Mouse (Mus musculus) spleen, postnatal 36 days (tissue): ENCODE measurements at regions not wholly inside any gene's neighbourhood (a gene's known extent, or its start where the extent isn't known, plus 50 kb on each side); places are given as distances from the start of the nearest gene placed in this dataset.

ENCODE experiments used
- DNase-seq, 2 experiments: peaks; one replicate each; pipeline ENCODE4 v3.0.0; 2022; ENCODE audit warnings: low spot score in 2 of 2, mixed read lengths in 1 of 2

DNA sequence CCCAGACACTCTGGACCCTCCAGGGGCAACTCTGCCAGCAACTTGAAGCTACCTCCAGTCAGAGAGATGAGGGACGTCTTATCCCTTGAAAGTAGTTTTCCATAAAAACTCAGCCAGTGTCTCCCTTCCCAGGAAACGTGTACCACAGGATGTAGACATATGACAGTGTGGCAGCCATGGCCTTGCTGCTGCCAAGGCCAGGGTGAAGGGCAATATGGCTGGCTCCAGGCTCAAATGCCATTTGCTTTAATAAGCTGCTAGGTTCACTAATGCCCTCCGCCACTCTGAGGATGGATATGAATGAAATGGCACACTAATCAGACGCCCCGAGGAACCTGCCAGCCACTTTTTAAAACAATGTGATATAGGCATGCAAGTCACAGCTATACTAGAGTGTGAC, 241.2 kb upstream of the Prox1 start:
- no peak for DNase-seq

DNA sequence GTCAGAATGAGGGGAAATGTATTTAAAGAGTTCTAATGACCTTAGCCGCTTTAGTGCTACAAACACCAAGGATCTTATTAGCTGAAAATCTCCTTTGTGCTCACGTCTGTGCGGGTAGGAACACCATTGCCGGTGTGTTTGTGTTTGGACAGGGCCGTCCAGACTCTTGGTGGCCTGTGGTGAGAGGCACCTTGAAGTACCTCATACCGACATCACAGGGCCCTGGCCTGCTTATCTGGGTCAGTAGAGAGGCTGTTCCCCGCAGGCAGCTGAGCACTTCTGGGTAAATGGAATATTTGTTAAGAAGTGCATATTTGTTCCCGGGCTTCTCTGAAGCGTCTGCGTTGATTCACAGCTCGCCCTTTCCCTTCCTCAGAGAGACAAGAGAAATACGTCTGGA, 232.8 kb upstream of the Prox1 start:
- DNase-seq, result no peak

DNA sequence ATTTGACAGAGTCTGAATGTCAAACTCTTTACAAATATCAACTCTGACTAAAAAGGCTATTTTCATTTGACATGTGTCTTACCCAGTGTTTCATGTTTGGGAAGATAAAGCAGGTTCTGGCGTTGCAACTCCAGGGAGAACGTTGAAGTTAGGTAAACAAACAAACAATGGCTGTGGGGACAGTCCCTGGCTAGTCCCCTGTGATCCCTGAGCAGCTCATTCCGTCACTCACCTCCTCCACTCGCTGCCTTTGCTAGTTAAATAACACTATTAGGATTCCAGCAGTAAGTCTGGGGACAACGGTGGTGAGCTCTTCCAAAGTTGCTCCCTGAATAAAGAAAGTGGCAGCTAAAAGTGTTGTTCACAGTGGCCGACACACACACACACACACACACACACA, 227.8 kb upstream of the Prox1 start:
- no peak for DNase-seq

DNA sequence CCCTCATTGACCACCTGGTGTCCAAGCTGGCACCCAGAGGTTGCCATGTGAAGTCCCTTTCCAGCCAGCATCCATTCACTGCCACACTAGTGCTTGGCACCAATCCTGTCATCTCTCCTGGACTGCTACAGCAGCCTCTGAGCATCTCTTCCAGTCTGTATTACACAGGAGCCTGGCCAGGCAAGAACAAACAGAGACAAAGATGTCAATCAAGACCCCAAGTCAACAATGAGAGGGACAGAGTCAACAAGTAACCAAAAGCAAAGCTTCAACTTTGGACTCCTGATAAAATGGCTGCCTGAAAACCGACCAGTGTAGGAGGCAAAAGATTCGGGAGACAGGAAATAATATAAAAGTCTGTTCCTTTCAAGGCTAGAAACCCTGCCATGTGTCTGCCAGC, 227.3 kb upstream of the Prox1 start:
- no peak for DNase-seq

DNA sequence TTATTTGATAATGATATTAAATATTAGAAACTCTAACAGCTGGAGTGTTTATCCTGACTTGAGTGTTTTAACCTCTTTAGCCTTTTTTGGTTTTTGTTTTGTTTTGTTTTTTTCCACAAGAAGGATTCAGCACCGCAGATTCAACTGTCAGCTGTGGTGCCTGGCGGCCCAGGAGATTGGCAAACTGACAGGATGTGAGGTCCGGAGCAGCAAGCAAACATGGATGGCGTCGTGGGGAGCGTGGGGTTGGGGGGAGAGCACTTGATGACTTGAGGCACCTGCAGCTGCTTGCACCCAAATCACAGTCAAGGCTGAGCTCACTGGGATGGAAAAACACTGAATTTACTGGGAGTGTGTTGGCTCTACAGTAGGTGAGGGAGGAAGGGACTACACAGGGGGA, 222.5 kb upstream of the Prox1 start:
- DNase-seq, result no peak

DNA sequence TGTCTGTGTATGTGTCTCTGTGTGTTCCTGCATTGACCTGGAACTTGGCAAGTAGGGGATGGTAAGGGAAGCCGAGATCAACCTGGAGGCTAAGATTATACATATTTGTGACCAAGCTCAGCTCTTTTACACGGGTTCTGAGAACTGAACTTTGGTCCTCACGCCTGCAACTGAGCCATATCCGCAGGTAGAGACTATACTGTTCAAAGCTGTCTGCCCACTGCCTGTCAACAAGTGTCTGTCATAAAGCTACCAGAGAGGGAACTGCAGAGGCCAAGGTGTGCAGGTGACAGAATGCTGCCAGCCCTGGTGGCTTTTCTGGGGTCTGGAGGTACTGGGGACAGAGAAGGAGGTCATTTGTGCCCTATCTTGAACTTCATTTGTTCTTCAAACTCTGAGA, 218.3 kb upstream of the Prox1 start:
- DNase-seq, result no peak

DNA sequence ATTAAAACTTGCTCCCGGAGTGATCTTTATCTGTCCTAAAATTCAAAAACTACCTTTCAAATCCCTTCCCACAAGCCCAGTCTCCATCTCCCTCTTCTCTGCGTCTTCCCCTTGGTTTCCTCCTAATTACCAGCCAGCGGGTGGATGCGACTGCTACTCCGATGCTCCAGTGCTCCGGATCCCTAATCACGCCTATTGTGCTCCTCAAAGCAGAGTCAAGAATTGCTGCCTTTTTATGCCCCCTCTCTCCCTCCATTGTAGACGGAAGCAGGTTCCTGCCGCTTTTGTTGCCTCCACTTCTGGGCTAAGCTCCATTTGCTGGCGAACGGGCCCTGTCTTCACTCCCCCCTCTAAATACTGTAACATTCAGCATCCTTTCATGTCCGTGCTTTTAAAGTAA, 214.0 kb upstream of the Prox1 start:
- DNase-seq, result no peak

DNA sequence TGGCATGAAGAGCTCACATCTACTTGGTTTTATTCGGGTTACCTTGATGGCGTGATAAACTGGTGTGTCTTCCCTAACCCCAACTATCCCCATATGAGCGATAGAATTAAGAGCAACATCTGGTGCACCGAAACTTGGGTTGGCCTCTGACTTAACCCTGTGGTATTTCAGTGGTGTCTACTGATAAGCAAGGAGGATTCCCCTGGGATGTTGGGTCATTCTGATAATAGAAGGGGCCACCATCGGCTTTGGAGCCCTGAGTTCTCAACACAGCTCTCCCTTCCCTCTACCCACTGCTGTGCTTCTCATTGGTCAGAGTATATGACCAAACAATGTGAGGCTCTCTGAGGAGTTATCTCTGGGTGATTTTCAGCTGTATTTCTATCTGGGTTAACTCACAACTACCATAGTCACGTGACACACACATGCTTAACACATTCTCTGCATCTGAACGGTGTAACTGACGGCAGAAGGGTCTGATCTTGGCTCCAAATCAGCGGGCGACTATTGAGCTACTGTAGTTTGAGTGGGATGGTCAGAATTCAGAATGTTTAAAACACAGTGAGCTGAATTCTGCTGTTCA, 212.8 kb upstream of the Prox1 start:
- no peak for DNase-seq

DNA sequence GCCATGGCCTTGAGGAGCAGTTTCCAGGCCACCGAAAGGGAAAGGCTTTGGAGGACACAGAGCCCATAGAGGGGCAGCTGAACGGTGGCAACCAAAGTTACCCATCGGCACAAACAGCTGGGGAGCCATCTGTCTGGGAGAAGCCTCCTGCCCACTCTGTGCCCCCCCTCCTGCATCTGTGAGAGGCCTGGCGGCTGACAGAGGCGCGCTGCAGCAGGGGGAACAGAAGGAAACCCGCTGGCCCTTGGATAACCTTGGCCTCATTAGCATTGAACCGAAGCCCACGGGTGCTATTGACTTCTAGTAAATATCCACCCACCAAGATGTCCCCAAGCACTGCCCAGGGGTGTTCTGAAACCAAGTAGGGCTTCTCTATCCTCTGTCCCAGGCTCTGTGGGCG, 209.6 kb upstream of the Prox1 start:
- no peak for DNase-seq

DNA sequence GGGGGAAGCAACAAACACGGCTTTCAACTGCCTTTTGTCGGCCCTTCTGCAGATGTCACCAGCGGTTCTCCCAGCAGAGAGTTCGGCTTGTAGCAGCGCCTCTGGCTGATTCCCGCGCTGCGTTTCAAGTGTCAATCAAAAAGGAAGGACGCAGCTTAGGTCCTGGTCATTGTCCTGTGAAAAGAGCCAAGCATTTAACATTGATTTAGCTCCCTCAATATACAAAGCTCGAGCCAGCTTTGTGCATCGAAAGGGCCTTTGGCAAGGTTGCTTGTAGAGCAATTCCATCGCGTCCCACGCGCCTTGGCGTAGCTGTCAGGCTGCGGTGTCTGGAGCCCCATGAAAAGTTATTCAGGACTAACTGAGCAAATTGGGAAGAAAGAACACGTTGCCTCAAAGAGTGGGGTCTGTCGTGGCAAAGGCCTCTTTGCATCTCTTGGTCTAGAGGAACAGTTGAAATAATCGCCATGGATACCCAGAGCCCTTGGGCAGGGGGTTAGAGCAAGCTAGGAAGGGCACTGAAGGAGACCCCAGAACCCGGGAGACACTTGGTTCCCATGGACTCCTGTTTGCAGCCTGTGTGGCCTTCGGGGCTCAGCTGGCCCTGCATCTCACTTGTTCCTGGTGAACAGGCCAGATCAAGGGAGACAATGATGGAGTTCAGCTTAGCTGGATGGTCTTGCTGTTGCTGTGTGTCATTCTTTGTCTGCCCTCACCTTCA, 204.8 kb upstream of the Prox1 start:
- DNase-seq, result no peak

DNA sequence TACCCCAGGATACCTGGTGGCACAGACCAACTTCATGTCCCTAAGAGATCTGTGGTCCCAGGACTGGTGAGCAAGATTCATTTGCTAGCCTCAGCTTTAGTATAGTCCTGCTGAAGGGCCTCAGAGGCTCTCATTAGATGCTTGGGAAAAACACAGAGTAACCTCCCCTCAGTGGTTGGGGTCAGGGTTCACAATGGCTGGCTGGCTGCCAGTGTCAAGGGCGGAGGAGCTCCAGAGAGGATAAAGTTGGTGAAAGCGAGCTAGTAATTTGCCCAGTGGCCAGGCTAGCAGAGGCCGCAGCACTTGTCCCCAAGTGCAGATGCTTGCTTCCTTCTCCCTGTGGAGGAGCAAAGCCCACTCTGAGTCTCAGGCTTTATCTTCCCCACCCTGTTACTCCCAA, 203.8 kb upstream of the Prox1 start:
- DNase-seq, result no peak

DNA sequence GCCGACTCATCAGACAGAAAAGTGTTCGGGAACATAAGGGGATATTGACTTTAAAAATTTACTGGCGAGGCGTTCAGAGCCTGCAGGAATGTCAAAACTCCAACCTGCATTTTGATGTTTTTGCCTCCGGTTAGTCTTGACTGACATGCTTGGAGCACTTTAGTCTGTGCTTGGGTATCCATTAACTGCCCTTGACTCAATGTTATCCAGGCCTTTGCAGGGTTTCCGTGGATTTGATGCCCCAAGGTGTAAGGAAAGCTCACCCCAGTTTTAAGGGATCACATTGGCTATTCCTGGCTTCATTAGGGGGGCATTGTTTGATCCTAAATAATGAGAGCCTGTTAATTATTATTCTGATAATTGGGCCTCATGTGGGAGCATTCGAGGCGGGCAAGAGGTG, 196.1 kb upstream of the Prox1 start:
- DNase-seq, result no peak

DNA sequence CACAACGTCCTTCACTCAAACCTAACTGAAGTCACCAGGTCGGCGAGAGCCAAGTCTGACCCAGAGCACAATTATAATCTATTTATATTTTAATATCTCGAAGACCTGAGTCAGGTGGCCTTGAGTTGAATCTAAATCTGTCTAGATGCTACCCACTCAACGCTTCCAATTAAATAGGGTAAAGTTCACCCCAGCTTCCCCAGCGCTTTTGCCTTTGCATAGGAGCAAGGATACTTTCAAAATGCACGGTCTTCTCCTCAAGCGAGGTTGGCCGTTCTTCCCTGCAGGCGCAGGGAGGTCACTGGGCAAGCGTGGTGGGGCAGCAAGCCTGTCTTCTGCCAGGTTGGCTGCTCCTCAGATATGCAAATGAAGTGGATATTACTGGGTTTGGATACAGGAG, 194.6 kb upstream of the Prox1 start:
- DNase-seq, result no peak

DNA sequence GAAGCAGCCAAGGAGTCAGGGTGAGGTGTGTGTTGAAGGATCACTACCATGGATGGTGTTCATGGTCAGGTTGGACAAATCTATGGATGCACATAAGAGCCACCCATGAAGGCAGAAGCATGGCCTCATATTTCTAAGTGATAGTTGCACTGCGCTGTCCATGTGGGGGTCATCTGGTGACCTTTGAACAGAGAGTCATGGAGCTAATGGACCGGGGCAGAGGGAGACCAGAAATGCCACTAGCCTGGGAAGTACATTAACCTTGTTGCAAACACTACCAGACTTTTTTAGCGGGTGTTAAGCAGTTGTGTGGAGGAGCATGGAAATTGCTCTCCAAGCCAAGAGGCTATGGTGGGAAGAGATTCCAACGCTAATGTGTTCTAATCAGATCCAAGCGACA, 190.1 kb upstream of the Prox1 start:
- no peak for DNase-seq

DNA sequence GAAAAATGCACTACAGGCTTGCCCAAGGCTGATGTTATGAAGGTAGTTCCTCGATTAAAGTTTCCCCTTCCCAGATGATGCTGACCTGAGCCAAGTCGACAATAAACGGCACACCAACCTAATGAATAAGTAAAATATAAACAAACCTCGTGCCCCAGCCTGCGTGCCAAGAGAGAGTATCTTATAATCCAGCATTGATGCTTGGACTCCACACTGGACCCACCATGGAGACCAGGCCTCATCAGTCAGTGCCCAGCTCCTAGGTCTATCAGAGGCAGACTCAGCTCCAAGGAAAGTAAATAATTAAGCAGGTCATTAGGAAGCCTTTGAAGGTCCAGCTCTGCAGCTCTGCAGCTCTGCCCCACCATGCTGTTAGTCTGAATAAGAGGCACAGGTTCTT, 187.3 kb upstream of the Prox1 start:
- no peak for DNase-seq

DNA sequence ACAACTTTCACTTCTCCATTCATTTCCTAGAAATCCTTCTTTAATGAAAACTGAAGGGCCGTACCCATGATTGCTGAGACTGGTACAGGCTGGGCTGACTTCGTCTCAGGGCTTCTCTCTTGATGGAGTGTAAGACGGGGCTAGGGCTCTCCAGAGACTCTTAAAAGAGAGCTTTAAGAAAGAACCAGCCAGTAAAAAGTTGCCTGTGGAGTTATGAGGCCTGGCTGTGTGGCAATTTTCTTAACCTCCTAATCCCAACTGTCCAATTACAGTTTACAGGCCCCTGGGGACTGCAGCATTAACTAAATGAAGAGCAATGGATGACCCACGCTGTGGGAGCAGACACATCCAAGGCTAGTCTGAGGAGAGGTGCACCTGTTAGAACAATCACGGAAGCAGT, 177.1 kb upstream of the Prox1 start:
- DNase-seq, result no peak

DNA sequence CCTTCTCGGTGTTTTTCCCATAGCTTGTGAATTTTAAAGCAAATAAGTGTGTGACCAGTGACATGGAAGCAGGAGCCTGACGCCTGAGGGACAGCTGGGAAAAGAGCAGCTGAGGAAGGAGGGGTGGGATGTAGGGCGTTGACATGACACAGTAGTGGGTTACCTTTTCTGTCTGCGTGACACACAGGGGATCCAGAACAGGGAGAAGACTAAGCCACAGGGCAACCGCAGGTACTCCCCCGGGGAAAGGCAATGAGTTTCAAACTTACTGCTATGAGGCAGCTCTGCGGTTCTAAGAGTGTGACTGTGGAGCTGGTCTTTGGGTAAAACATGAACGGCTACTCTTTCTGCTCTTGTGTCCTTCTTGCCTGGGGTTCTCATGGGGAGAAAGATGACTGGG, 170.2 kb upstream of the Prox1 start:
- DNase-seq, result no peak

DNA sequence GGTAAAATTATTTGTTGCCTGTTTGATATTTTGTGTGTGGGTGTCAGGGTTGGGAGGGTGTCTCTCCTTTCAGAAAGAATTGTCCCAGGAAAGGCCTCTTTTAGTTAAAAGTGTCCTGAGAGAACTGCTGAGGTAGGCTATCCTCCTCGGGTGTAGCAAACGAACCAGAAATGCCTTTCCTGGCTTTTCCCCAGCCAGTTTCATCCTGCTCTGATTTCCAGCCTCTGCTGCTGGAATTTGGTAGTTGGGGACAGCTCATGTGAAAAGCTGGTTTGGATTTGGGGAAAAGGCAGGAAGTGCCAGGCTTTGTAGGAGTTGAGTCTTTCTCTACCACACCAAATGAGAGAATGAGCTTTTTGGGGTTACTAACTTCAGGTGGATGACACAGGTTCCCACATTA, 164.0 kb upstream of the Prox1 start:
- DNase-seq, result no peak

DNA sequence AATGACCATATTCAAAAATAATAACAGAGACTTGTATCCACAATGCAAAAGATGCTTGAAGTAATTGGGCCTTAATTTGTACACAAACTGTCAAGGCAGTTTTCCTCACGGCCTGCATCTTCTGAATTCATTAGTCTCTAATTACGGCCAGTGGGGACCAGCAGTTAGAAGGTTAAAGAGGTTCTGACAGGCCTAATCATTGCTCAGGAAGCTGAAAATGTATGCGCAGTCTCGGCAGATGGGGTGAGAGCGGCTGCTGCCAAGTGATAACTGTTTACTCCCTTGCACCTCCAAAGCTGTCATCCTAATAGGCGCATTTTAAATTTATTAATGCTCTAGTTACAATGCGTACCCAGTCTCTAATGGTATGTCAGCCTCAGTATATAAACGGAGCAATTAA, 163.5 kb upstream of the Prox1 start:
- DNase-seq, result no peak

DNA sequence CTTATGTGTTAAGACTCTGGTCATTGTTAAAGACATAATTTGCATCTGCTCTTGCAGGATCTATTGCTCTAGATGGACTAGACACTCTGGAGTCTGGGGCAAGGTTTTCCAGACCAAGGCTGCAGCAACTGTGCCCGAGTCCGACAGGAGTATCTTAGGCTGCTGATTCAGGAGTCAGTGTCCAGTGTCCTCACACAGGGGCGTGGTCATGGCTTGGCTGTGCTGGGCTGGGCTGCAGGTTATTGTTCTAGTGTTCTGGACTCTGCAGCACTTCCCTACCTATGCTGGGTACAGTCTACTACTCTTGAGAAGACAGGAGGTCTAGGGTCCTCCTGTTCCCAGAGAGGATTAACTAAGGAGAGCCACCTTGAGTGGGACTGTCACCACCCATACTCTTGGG, 161.5 kb upstream of the Prox1 start:
- DNase-seq, result no peak

DNA sequence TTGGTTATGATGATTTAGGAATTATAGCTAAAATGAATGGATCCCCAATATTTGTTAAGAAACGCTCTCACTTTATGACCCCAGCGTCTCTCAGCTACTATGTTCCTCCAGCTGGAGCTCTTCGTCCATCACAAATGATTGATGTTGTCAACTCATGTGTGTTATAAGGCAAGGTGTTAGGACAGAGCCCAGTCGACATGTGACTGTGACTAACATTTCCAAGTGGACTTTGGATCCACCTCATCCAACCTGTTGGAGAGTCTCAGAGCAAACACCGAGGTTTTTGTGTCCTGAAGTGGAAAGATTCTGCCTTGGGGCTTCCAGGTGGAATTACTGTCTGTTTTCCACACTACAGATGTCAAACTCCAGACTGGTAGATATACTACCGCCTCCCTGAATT, 154.0 kb upstream of the Prox1 start:
- no peak for DNase-seq

DNA sequence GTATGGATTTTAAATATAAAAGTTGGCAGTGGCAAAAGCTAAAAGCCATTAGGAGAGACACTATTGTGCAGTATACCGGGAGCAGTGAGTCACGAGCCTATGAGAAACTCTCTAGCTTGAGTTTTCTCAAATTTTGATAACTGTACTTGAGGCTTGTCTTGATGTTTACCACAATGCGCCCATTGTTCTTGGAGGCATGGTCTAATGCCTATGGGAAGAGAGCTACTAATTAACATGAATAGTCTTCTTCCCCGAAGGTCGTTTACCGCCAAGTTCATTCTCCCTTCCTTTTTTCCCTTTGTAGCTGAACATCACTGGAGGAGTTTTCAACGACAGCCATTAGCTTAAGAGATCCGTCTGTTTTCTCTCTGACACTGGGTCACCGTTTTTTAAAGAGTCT, 153.2 kb upstream of the Prox1 start:
- DNase-seq, result no peak

DNA sequence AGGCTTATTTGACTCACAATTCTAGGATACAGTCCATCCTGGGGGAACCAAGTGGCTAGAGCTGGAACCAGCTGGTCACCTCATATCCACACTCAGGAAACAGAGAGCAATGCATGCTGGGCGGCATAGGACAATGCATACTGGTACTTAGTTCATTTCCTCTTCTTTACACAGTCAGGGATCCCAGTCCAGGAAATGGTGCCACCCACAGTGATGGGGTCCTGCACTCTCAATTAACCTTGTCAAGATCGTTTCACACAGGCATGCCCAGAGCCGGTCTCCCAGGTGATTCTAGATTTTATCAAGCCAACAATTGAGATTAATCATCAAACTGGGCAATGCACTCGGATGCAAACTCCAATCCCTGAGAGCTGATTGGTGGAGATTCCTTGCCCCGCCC, 145.7 kb upstream of the Prox1 start:
- DNase-seq, result no peak

DNA sequence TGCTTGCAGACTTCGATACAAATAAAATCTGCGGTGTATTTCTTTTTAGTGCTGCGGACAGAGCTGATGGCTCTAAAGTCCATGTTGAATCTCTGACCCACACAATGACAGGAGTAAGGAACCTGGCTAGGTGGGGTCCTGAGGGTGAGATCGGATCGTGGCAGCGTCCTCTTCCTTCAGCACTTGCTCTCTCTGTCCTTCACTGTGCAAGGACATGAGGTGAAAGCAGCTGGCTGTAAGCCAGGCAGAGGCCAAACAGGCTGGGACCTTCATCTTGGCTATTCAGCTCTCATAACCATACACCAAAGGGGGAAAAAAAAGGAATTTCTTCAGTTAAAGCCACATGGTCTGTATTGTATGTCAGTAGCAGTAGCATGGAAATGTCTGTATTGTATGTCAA, 139.3 kb upstream of the Prox1 start:
- no peak for DNase-seq
